Mouse (Mus musculus): ENCODE data around the gene Deup1. TPM values are rescaled to one million over a fixed set of nuclear protein-coding genes. Genes with fewer than 3 reads are reported as not detected.

Gene Deup1
- polyA plus RNA-seq, 1 experiment from 2014 or later, result 0.33 TPM

- no peak overlapping the region for H3K4me2 ChIP-seq
- no peak overlapping the region for H3K27ac ChIP-seq
- no peaks in the 10 kb centered on the region for H3K9me3 ChIP-seq
- H3K4me3 ChIP-seq, result no peak overlapping the region
- no peak for ATAC-seq (ENCODE audit: insufficient number of reproducible peaks, low FRiP score, low TSS enrichment, low read depth)
- H3K4me1 ChIP-seq, result peaks cover 33% of the 10 kb centered on the region
- no peaks in the 10 kb centered on the region for H3K36me3 ChIP-seq
- H3K27me3 ChIP-seq, result no peaks in the 10 kb centered on the region
- H3K9ac ChIP-seq, result no peak overlapping the region
- WGBS, result 71% methylated on average over 7 of the region's 7 CpGs
These were observed 99.4 kb downstream of the Deup1 start for GRCm38 (mm10) chr9:15528368-15528767.

- H3K4me2 ChIP-seq, result no peak overlapping the region
- no peaks in the 10 kb centered on the region for H3K9me3 ChIP-seq
- H3K36me3 ChIP-seq, result no peaks in the 10 kb centered on the region
- H3K27me3 ChIP-seq, result no peaks in the 10 kb centered on the region
- peaks cover 38% of the 10 kb centered on the region for H3K4me1 ChIP-seq
- 75% methylated on average over 6 of the region's 6 CpGs for WGBS
- no peak overlapping the region for H3K4me3 ChIP-seq
- no peak for ATAC-seq (ENCODE audit: insufficient number of reproducible peaks, low FRiP score, low TSS enrichment, low read depth)
- no peak overlapping the region for H3K27ac ChIP-seq
- no peak overlapping the region for H3K9ac ChIP-seq
These were observed 99.9 kb downstream of the Deup1 start for GRCm38 (mm10) chr9:15527846-15528245.

GRCm38 (mm10) chr9:15526539-15526938, 101.2 kb downstream of the Deup1 start:
- no peak overlapping the region for H3K27ac ChIP-seq
- no peak overlapping the region for H3K9ac ChIP-seq
- H3K4me2 ChIP-seq, result no peak overlapping the region
- no peak overlapping the region for H3K4me3 ChIP-seq
- ATAC-seq (ENCODE audit: insufficient number of reproducible peaks, low FRiP score, low TSS enrichment, low read depth), result no peak
- no peaks in the 10 kb centered on the region for H3K36me3 ChIP-seq
- 78% methylated on average over 7 of the region's 7 CpGs for WGBS
- no peaks in the 10 kb centered on the region for H3K9me3 ChIP-seq
- peaks cover 39% of the 10 kb centered on the region for H3K4me1 ChIP-seq
- no peaks in the 10 kb centered on the region for H3K27me3 ChIP-seq

GRCm38 (mm10) chr9:15525246-15525645, 102.5 kb downstream of the Deup1 start:
- no peak overlapping the region for H3K4me2 ChIP-seq
- no peaks in the 10 kb centered on the region for H3K9me3 ChIP-seq
- H3K4me3 ChIP-seq, result no peak overlapping the region
- H3K9ac ChIP-seq, result no peak overlapping the region
- ATAC-seq (ENCODE audit: insufficient number of reproducible peaks, low FRiP score, low TSS enrichment, low read depth), result no peak
- 0 out of 2 replicates have a peak overlapping the region, but pooled peaks have one; percentile 27 for H3K27ac ChIP-seq
- H3K36me3 ChIP-seq, result no peaks in the 10 kb centered on the region
- WGBS, result 49% methylated on average over 8 of the region's 8 CpGs
- H3K27me3 ChIP-seq, result no peaks in the 10 kb centered on the region
- H3K4me1 ChIP-seq, result peaks cover 37% of the 10 kb centered on the region

- no peak for ATAC-seq (ENCODE audit: insufficient number of reproducible peaks, low FRiP score, low TSS enrichment, low read depth)
- WGBS, result 68% methylated on average over 6 of the region's 6 CpGs
- Histone ChIP-seq H3K4me3 (no peak overlapping the region), H3K27me3 (no peaks in the 10 kb centered on the region), H3K27ac (no peak overlapping the region), H3K36me3 (no peaks in the 10 kb centered on the region), H3K9ac (no peak overlapping the region), H3K4me2 (no peak overlapping the region), H3K4me1 (peaks cover 26% of the 10 kb centered on the region), H3K9me3 (no peaks in the 10 kb centered on the region)
These were observed 104.1 kb downstream of the Deup1 start for GRCm38 (mm10) chr9:15523646-15524045.

- no peaks in the 10 kb centered on the region for H3K9me3 ChIP-seq
- no peak overlapping the region for H3K9ac ChIP-seq
- 61% methylated on average over 5 of the region's 5 CpGs for WGBS
- H3K27ac ChIP-seq, result peak overlapping the region; percentile 11; the same call in 1 of the 2 replicates
- no peak overlapping the region for H3K4me2 ChIP-seq
- no peak overlapping the region for H3K4me3 ChIP-seq
- no peak for ATAC-seq (ENCODE audit: insufficient number of reproducible peaks, low FRiP score, low TSS enrichment, low read depth)
- H3K27me3 ChIP-seq, result no peaks in the 10 kb centered on the region
- no peaks in the 10 kb centered on the region for H3K36me3 ChIP-seq
- H3K4me1 ChIP-seq, result peaks cover 26% of the 10 kb centered on the region
These were observed 104.8 kb downstream of the Deup1 start for GRCm38 (mm10) chr9:15522887-15523286.

- Histone ChIP-seq H3K27ac (no peak overlapping the region), H3K9ac (no peak overlapping the region), H3K4me1 (peaks cover 26% of the 10 kb centered on the region), H3K4me3 (no peak overlapping the region), H3K27me3 (no peaks in the 10 kb centered on the region), H3K36me3 (no peaks in the 10 kb centered on the region), H3K4me2 (no peak overlapping the region), H3K9me3 (no peaks in the 10 kb centered on the region)
- WGBS, result 83% methylated on average over 10 of the region's 10 CpGs
- ATAC-seq (ENCODE audit: insufficient number of reproducible peaks, low FRiP score, low TSS enrichment, low read depth), result no peak
These were observed 105.4 kb downstream of the Deup1 start for GRCm38 (mm10) chr9:15522348-15522747.

- Histone ChIP-seq H3K4me3 (no peak overlapping the region), H3K27me3 (no peaks in the 10 kb centered on the region), H3K9me3 (no peaks in the 10 kb centered on the region), H3K4me1 (peaks cover 2% of the 10 kb centered on the region; the same call in 1 of the 2 replicates), H3K27ac (no peak overlapping the region), H3K4me2 (no peak overlapping the region), H3K9ac (no peak overlapping the region), H3K36me3 (no peaks in the 10 kb centered on the region)
- ATAC-seq (ENCODE audit: insufficient number of reproducible peaks, low FRiP score, low TSS enrichment, low read depth), result no peak
- WGBS, result 86% methylated on average over 4 of the region's 4 CpGs
These were observed 109.8 kb downstream of the Deup1 start for GRCm38 (mm10) chr9:15517979-15518378.

GRCm38 (mm10) chr9:15516007-15516406, 111.7 kb downstream of the Deup1 start:
- no peaks in the 10 kb centered on the region for H3K27me3 ChIP-seq
- WGBS, result 80% methylated on average over 2 of the region's 2 CpGs
- H3K27ac ChIP-seq, result no peak overlapping the region
- no peak overlapping the region for H3K4me2 ChIP-seq
- no peaks in the 10 kb centered on the region for H3K36me3 ChIP-seq
- H3K9ac ChIP-seq, result no peak overlapping the region
- no peak overlapping the region for H3K4me3 ChIP-seq
- no peak for ATAC-seq (ENCODE audit: insufficient number of reproducible peaks, low FRiP score, low TSS enrichment, low read depth)
- no peaks in the 10 kb centered on the region for H3K4me1 ChIP-seq
- no peaks in the 10 kb centered on the region for H3K9me3 ChIP-seq

GRCm38 (mm10) chr9:15512918-15513317, 114.8 kb downstream of the Deup1 start:
- no peaks in the 10 kb centered on the region for H3K36me3 ChIP-seq
- no peak overlapping the region for H3K4me3 ChIP-seq
- H3K27me3 ChIP-seq, result no peaks in the 10 kb centered on the region
- 56% methylated on average over 7 of the region's 7 CpGs for WGBS
- ATAC-seq (ENCODE audit: insufficient number of reproducible peaks, low FRiP score, low TSS enrichment, low read depth), result no peak
- H3K27ac ChIP-seq, result no peak overlapping the region
- no peak overlapping the region for H3K9ac ChIP-seq
- no peak overlapping the region for H3K4me2 ChIP-seq
- no peaks in the 10 kb centered on the region for H3K9me3 ChIP-seq
- H3K4me1 ChIP-seq, result peaks cover 8% of the 10 kb centered on the region; the same call in 1 of the 2 replicates

GRCm38 (mm10) chr9:15510557-15511310, 117.0 kb downstream of the Deup1 start:
- ATAC-seq (ENCODE audit: insufficient number of reproducible peaks, low FRiP score, low TSS enrichment, low read depth), result no peak
- Histone ChIP-seq H3K4me1 (peaks cover 13% of the 10 kb centered on the region; the same call in 1 of the 2 replicates), H3K27ac (no peak overlapping the region), H3K36me3 (no peaks in the 10 kb centered on the region), H3K4me2 (no peak overlapping the region), H3K27me3 (no peaks in the 10 kb centered on the region), H3K4me3 (no peak overlapping the region), H3K9me3 (no peaks in the 10 kb centered on the region), H3K9ac (no peak overlapping the region)
- WGBS, result 24% methylated on average over 3 of the region's 3 CpGs

Data from limb, embryonic 15.5 days (tissue).